Mouse (Mus musculus) kidney, embryonic 14.5 days (tissue): ENCODE measurements around the gene Vangl2. TPM values are rescaled to one million over a fixed set of nuclear protein-coding genes. Genes with fewer than 3 reads are reported as not detected.

Experiments used
- ATAC-seq: fragments of 200-750 bp; cut with Nextera tagmentation; 2 replicates; pipeline ENCODE4 v1.8.0; 2017; ENCODE audit warnings: moderate number of reproducible peaks, mild to moderate bottlenecking, moderate TSS enrichment, moderate library complexity; ENCODE audit not compliant: low FRiP score, low TSS enrichment
- H3K27ac ChIP-seq: fragments of 300-500 bp; sonication (generic); 2 replicates; pipeline ENCODE4 v1.5.1; 2014; ENCODE audit warnings: low read depth, mild to moderate bottlenecking, low read length, moderate library complexity, mixed read lengths
- H3K27me3 ChIP-seq: fragments of 300-500 bp; sonication (generic); 2 replicates; pipeline ENCODE4 v1.6.1; 2014; ENCODE audit warnings: mild to moderate bottlenecking, low read length; ENCODE audit not compliant: control insufficient read depth, insufficient read depth
- H3K36me3 ChIP-seq: fragments of 300-500 bp; sonication (generic); 2 replicates; pipeline ENCODE4 v1.6.1; 2014; ENCODE audit warnings: low read length, mixed read lengths; ENCODE audit not compliant: control insufficient read depth, insufficient read depth
- H3K4me1 ChIP-seq: fragments of 300-500 bp; sonication (generic); 2 replicates; pipeline ENCODE4 v1.6.1; 2014; ENCODE audit warnings: low read length, mixed read lengths; ENCODE audit not compliant: control insufficient read depth, insufficient read depth
- H3K4me2 ChIP-seq: fragments of 300-500 bp; sonication (generic); replicated peaks from 2 replicates; pipeline ENCODE4 v1.6.1; 2014; ENCODE audit warnings: low read depth, mild to moderate bottlenecking, low read length
- H3K4me3 ChIP-seq: fragments of 300-500 bp; sonication (generic); 2 replicates; pipeline ENCODE4 v1.5.1; 2014; ENCODE audit warnings: mild to moderate bottlenecking, low read length
- H3K9ac ChIP-seq: fragments of 300-500 bp; sonication (generic); 2 replicates; pipeline ENCODE4 v1.6.1; 2014; ENCODE audit warnings: low read depth, mild to moderate bottlenecking, low read length, moderate library complexity
- H3K9me3 ChIP-seq: fragments of 300-500 bp; sonication (generic); 2 replicates; pipeline ENCODE4 v1.6.1; 2016; ENCODE audit warnings: low read length; ENCODE audit not compliant: control insufficient read depth
- WGBS: fragments of 180-500 bp; shearing (Covaris S2); extraction: QIAGEN DNeasy Blood & Tissue Kit; methylation state at CpG from one replicate; pipeline ENCODE4 v1.1.7; 2014; 5-methylcytosine and 5-hydroxymethylcytosine counted together
- polyA plus RNA-seq: library from polyadenylated mRNA; unstranded; fragments of >200 nt; fragmentation: Nextera tagmentation; extraction: Ambion mirVana; gene quantifications from 2 replicates; pipeline ENCODE4 v1.2.1, GENCODE M21; 2014

Gene Vangl2
- 18.2 and 19.0 TPM in 2 replicates for polyA plus RNA-seq

DNA sequence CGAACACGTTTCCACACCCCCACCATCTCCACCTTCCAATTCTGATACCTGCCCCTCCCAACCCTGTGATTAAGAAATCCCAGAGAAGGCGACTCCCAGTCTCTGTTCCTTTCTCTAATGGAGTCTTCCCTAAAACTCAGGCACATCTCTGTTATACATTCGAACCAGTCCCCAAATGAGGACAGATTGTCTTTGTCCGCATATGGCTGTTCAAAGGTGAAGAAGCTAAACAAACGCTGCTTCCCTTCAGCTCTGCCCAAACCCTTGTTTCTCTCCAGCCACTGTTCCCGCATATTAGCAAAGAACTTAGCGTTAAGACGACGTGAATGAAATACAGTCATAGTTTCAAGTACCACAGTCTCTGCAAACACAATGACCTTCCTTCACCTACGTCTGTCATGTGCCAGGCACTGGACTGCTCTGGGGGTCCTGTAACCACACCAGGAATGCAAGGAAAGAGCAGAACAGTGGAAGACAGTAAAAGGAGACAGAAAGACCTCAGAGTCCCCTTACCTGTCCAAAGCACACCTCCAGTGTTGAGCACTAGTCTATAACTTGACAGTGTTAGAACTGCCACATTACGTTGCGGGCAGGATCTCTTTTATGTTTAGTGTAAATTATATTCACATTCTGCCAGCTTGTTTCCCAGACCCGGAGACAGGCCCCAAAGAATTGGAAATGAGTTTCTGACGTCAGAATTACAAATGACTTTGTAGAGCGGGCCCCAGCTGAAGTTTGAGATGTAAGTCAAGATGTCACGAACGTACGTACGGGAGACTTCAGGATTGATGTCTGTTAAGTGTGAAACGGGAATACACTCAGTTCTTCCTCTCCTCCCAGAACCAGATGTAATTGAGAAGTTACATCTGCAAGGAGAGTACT is at the start of gene Vangl2:
Vangl2 (minus strand) TSS at position 51 of the 882 bp plus-strand sequence.
- peaks cover 32% of the 10 kb centered on the region for H3K4me1 ChIP-seq
- H3K4me3 ChIP-seq, result peak within 1 kb of the TSS; percentile 93
- 42% methylated on average over 21 of the region's 21 CpGs for WGBS
- peak within 1 kb of the TSS; percentile 86 for H3K27ac ChIP-seq
- no peaks in the 10 kb centered on the region for H3K27me3 ChIP-seq
- H3K4me2 ChIP-seq, result peak within 1 kb of the TSS; percentile 60
- no peaks in the 10 kb centered on the region for H3K9me3 ChIP-seq
- no peak for ATAC-seq
- H3K36me3 ChIP-seq, result peaks cover 4% of the 10 kb centered on the region; the same call in 1 of the 2 replicates
- H3K9ac ChIP-seq, result peak within 1 kb of the TSS; percentile 93

DNA sequence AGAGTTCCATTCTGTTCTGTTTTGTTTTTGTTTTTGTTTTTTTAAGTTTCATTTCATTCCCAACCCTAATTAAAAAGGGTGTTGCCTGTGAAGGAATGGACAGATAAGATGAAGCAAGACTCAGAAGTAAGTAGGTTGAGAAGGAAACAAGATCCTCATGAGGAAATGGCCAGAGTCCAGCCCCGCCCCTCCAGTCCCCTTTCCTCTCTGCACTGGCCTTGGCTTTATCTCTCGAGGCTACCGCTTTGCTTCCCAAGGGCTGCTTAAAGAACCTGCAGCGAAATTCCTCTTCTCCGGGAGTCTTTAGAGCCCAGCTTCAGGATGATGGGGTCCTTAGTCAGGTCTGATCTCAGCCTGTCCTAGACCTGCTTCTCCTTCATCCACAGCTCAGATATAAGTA is 49.7 kb upstream of the Vangl2 start:
- Histone ChIP-seq H3K4me2 (no peak overlapping the region), H3K27me3 (no peaks in the 10 kb centered on the region), H3K4me1 (no peaks in the 10 kb centered on the region), H3K9ac (no peak overlapping the region), H3K4me3 (no peak overlapping the region), H3K27ac (no peak overlapping the region), H3K9me3 (no peaks in the 10 kb centered on the region), H3K36me3 (peaks cover 66% of the 10 kb centered on the region)
- WGBS, result 74% methylated on average over 5 of the region's 5 CpGs
- no peak for ATAC-seq

DNA sequence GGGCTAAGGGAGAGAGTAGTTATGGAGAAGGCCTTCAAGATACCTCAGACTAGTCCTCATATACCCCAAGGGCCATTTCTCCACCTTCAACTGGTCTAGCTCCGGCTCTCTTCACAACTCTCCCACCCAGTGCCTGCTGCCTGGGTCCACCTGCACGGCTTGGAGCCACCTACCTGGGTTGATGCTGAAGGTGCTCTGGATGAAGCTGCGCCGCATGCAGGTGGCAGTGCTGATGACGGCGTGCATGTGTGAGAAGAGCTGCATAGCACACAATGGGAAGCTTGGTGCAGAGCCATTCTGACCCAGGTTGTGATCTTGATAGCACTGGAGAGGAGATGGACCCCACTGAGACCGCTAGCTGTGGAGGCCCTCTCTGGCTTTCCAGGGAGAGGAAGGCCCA is 44.4 kb upstream of the Vangl2 start:
- Histone ChIP-seq H3K4me3 (no peak overlapping the region), H3K36me3 (peaks cover 92% of the 10 kb centered on the region), H3K4me1 (no peaks in the 10 kb centered on the region), H3K27me3 (no peaks in the 10 kb centered on the region), H3K9ac (no peak overlapping the region), H3K9me3 (no peaks in the 10 kb centered on the region), H3K4me2 (no peak overlapping the region), H3K27ac (no peak overlapping the region)
- ATAC-seq, result no peak
- 96% methylated on average over 7 of the region's 7 CpGs for WGBS

DNA sequence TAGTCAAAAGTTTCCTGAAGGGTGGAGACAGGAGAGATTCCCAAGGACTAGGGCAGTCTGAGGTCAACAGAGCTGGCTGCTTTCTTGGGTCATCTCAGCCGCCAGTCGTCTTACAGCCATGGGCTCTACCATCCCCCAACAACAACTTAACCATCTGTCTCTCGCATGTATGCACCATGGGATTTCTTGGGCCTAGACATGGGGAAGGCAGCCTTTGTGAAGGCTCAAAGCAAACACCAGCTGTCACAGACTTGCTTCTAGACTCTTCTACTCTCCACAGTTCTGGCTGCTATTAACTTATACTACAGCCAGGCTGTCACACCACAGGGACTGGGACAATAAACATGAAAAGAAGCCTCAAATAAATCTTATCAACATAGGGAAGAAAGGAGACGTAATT is 43.3 kb upstream of the Vangl2 start:
- no peaks in the 10 kb centered on the region for H3K9me3 ChIP-seq
- no peaks in the 10 kb centered on the region for H3K27me3 ChIP-seq
- no peak overlapping the region for H3K27ac ChIP-seq
- WGBS, result 52% methylated on average over 4 of the region's 4 CpGs
- H3K4me1 ChIP-seq, result no peaks in the 10 kb centered on the region
- peaks cover 94% of the 10 kb centered on the region for H3K36me3 ChIP-seq
- no peak overlapping the region for H3K4me2 ChIP-seq
- ATAC-seq, result no peak
- H3K4me3 ChIP-seq, result no peak overlapping the region
- no peak overlapping the region for H3K9ac ChIP-seq

DNA sequence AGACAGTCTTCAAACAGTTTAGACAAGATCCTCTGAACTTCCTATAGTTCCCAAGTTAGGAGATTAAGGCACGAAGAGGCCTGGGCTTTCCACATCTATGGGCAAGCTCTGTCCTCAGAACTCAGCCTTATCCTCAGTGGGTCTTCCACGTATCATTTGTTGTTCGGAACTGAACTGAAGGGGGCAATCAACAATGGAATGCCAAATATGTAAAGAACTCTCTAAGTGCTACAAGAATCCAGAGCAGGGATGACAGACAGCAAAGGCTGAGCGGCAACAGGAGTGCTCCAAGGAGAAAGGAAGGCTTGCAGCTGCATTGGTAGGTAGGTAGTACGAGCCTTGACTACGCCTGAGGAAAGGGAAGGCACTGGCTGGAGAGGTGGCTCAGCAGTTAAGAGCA is 42.0 kb upstream of the Vangl2 start:
- Histone ChIP-seq H3K4me1 (no peaks in the 10 kb centered on the region), H3K4me3 (no peak overlapping the region), H3K4me2 (no peak overlapping the region), H3K9me3 (no peaks in the 10 kb centered on the region), H3K36me3 (peaks cover 100% of the 10 kb centered on the region), H3K27me3 (no peaks in the 10 kb centered on the region), H3K9ac (no peak overlapping the region), H3K27ac (no peak overlapping the region)
- no peak for ATAC-seq
- WGBS, result 83% methylated on average over 6 of the region's 6 CpGs

DNA sequence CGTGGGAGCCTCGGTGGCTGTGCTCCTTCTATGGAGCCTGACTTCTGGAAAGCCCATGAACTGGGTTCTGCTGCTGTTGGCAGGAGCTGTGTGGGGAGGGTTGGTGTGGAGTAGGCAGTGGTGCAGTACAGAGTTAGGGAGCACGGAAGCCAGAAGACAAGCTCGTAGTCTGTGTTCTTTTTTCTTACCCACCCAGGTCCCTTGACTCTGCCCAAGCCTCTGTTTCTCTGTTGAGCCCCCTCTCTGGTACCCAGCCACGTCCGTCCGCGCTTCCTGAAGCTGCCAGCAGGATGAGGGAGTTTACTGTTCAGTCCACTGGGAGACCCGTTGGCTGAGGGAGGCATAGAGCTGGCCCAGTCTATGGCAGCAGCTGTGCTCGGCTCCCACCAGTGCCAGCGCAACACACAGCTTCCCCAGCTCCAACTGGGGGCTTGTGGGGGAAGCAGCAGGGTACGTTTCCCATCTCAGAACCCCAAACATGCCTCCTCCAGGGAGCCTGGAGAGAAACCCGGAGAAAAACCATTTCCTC is 36.4 kb upstream of the Vangl2 start:
- peaks cover 7% of the 10 kb centered on the region; the same call in 1 of the 2 replicates for H3K4me1 ChIP-seq
- H3K4me2 ChIP-seq, result no peak overlapping the region
- H3K9me3 ChIP-seq, result no peaks in the 10 kb centered on the region
- no peak overlapping the region for H3K4me3 ChIP-seq
- WGBS, result 75% methylated on average over 13 of the region's 13 CpGs
- H3K36me3 ChIP-seq, result peaks cover 53% of the 10 kb centered on the region
- H3K9ac ChIP-seq, result no peak overlapping the region
- no peak for ATAC-seq
- no peaks in the 10 kb centered on the region for H3K27me3 ChIP-seq
- H3K27ac ChIP-seq, result no peak overlapping the region

DNA sequence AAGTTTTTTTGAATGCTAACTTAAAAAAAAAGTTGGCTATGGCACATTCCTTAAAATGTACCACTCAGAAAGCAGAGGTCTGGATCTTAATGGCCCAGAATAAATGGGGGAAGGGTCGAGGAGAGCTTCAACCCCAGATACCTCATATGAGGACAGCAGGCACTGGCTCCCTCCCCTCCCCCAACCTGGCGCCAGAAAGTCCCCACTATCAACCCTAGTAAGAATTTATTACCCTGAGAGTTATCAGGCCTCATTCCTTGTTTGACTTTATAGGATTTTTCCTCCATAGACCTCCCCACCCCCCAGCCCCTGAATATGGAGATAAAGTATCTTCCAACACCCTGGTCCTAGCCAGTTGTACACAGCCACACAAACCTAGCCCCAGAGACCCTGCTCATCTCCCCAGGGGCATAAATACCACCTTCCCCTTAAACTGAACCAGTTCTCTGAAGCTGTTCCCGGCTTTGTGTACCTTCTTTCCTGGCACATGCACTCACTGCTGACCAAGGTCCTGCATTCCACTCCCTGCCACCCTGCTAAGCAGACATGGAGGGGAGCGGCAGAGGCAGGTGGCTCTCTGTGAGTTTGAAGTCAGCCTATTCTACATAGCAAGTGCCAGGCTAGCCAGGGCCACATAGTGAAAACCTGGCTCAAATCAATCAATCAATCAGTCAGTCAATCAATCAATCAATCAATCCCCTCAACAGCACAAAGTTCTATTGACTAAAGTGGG is 35.2 kb upstream of the Vangl2 start:
- peak; percentile 47; the same call in 1 of the 2 replicates for ATAC-seq

DNA sequence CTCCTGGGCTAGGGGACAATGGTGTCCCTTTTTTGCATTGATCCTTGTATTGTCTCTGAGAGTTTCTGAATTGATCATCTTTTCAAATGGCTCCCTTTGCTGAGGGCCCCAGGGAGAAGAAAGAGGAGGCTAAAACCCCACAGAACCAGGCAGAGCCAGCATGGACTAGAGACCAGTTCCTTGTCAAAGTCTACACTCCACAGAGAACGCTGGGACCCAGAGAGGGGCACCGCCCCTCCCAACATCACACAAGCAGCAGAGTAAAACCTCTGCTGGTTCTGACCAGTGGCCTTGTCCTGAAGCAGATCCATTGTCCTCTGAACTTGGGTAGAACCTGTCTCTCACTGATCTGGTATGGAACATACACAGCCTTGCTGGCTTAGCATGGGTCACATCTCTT is 33.9 kb upstream of the Vangl2 start:
- no peak overlapping the region for H3K9ac ChIP-seq
- 90% methylated on average over 2 of the region's 2 CpGs for WGBS
- H3K27me3 ChIP-seq, result no peaks in the 10 kb centered on the region
- H3K27ac ChIP-seq, result no peak overlapping the region
- H3K4me2 ChIP-seq, result no peak overlapping the region
- H3K4me3 ChIP-seq, result no peak overlapping the region
- H3K4me1 ChIP-seq, result peaks cover 7% of the 10 kb centered on the region; the same call in 1 of the 2 replicates
- H3K9me3 ChIP-seq, result no peaks in the 10 kb centered on the region
- H3K36me3 ChIP-seq, result peaks cover 27% of the 10 kb centered on the region
- ATAC-seq, result no peak

More for the DNA sequence above, 35.2 kb upstream of the Vangl2 start:
- no peaks in the 10 kb centered on the region for H3K27me3 ChIP-seq
- no peak overlapping the region for H3K4me3 ChIP-seq
- H3K4me2 ChIP-seq, result no peak overlapping the region
- H3K9ac ChIP-seq, result no peak overlapping the region
- H3K27ac ChIP-seq, result no peak overlapping the region
- peaks cover 7% of the 10 kb centered on the region; the same call in 1 of the 2 replicates for H3K4me1 ChIP-seq
- 33% methylated on average over 4 of the region's 4 CpGs for WGBS
- H3K36me3 ChIP-seq, result peaks cover 40% of the 10 kb centered on the region
- H3K9me3 ChIP-seq, result no peaks in the 10 kb centered on the region
